Mouse (Mus musculus) ES-Bruce4 (cell line): ENCODE measurements around the gene Cnnm4. TPM values are rescaled to one million over a fixed set of nuclear protein-coding genes. Genes with fewer than 3 reads are reported as not detected.

Experiments used
- H3K27ac ChIP-seq: 2 replicates; pipeline ENCODE4 v1.5.1; 2012; ENCODE audit warnings: low read length, inconsistent platforms; ENCODE audit not compliant: insufficient read depth
- H3K27me3 ChIP-seq: 2 replicates; pipeline ENCODE4 v1.6.1; 2012; ENCODE audit warnings: mild to moderate bottlenecking, low read length, inconsistent platforms; ENCODE audit not compliant: control insufficient read depth, poor library complexity, insufficient read depth, severe bottlenecking
- H3K36me3 ChIP-seq: 2 replicates; pipeline ENCODE4 v1.6.1; 2012; ENCODE audit warnings: inconsistent platforms, mild to moderate bottlenecking, low read length, moderate library complexity; ENCODE audit not compliant: control insufficient read depth, poor library complexity, insufficient read depth, severe bottlenecking
- H3K4me1 ChIP-seq: one replicate; pipeline ENCODE4 v1.8.1; 2011; ENCODE audit warnings: low read length; ENCODE audit not compliant: control insufficient read depth, insufficient read depth
- H3K4me3 ChIP-seq: 2 replicates; pipeline ENCODE4 v1.5.1; 2011; ENCODE audit warnings: low read depth, mild to moderate bottlenecking, low read length
- H3K9ac ChIP-seq: 2 replicates; pipeline ENCODE4 v1.6.1; 2012; ENCODE audit warnings: low read depth, mild to moderate bottlenecking, inconsistent platforms; ENCODE audit not compliant: poor library complexity, severe bottlenecking
- H3K9me3 ChIP-seq: replicated peaks from 2 replicates; pipeline ENCODE4 v1.6.1; 2012; ENCODE audit warnings: mild to moderate bottlenecking, low read length, inconsistent platforms; ENCODE audit not compliant: control insufficient read depth, poor library complexity, insufficient read depth, severe bottlenecking
- CTCF ChIP-seq: IDR thresholded peaks from one replicate; pipeline ENCODE4 v1.8.1; 2011; ENCODE audit warnings: low read depth, low read length
- EP300 ChIP-seq: IDR thresholded peaks from 2 replicates; pipeline ENCODE4 v1.6.1; 2011; ENCODE audit warnings: low read depth, low read length; ENCODE audit not compliant: insufficient read depth
- POLR2A ChIP-seq: IDR thresholded peaks from one replicate; pipeline ENCODE4 v1.8.1; 2011; ENCODE audit warnings: low read length; ENCODE audit not compliant: insufficient read depth
- polyA plus RNA-seq: library from polyadenylated mRNA; stranded (reverse); fragments of >200 nt; gene quantifications from 2 replicates; pipeline ENCODE4 v1.2.4, GENCODE M21; 2011; ENCODE audit warnings: low read depth; ENCODE audit not compliant: missing spikeins, insufficient read depth, insufficient read length

Gene Cnnm4
- polyA plus RNA-seq, 1 experiment = 4.7 TPM

GRCm38 (mm10) chr1:36556553-36557456 is 85.4 kb downstream of the Cnnm4 start:
- H3K27me3 ChIP-seq = no peaks in the 10 kb centered on the region
- no peak overlapping the region for H3K27ac ChIP-seq
- no peaks in the 10 kb centered on the region for H3K36me3 ChIP-seq
- peak overlapping the region; percentile 84 for H3K4me3 ChIP-seq
- H3K9ac ChIP-seq = peak overlapping the region; percentile 67
- H3K9me3 ChIP-seq = no peaks in the 10 kb centered on the region
- TF ChIP-seq EP300 (peak; percentile 60; the same call in 1 of the 2 replicates), CTCF (peak; percentile 60), POLR2A (no peak)
- peaks cover 2% of the 10 kb centered on the region for H3K4me1 ChIP-seq

DNA sequence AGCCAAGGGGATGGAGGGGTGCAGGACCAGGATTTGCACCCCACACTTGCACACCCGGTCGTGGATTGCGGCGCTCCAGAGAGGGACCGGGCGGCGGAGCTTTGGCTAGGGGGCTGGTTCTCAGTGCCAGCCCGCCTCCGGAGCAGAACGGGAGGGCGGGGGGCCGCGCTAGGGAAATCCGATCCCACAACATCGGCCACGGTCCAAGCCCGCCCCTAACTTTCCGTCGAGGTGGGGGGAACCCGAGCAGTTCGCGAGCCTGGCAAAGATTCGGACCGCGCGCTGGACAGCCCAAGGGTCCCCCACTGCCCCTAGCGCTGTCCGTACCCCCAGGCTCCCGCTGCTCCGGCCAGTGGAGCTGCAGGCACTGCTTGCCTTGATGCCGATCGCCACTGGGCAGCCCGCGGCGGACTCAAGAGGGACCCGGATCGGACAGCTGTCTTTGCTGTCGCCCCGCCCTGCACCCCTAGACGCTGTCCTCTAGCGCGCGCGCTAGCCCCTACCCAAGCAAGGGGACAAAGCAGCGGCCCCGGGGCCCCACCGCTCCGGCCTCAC is 86.1 kb downstream of the Cnnm4 start:
- H3K27me3 ChIP-seq = no peaks in the 10 kb centered on the region
- H3K4me1 ChIP-seq = peaks cover 2% of the 10 kb centered on the region
- no peak overlapping the region for H3K27ac ChIP-seq
- H3K36me3 ChIP-seq = no peaks in the 10 kb centered on the region
- TF ChIP-seq CTCF (no peak), EP300 (no peak), POLR2A (no peak)
- H3K4me3 ChIP-seq = peak overlapping the region; percentile 84
- no peaks in the 10 kb centered on the region for H3K9me3 ChIP-seq
- peak overlapping the region; percentile 67 for H3K9ac ChIP-seq

Other genes with a start within 250 kb of the Cnnm4 start
- 76.7 and 77.5 TPM in 2 replicates for gene Uggt1, start 226.9 kb upstream of the Cnnm4 start, polyA plus RNA-seq
- gene Neurl3, start 196.9 kb upstream of the Cnnm4 start, polyA plus RNA-seq = not detected in 2 replicates
- 3.5 and 4.1 TPM in 2 replicates for gene Arid5a, start 163.9 kb upstream of the Cnnm4 start, polyA plus RNA-seq
- 48.2 and 48.4 TPM in 2 replicates for gene Kansl3, start 102.4 kb upstream of the Cnnm4 start, polyA plus RNA-seq
- gene Fer1l5, start 99.3 kb upstream of the Cnnm4 start, polyA plus RNA-seq = not detected in 2 replicates
- 26.9 and 27.4 TPM in 2 replicates for gene Lman2l, start 26.3 kb upstream of the Cnnm4 start, polyA plus RNA-seq
- gene Cnnm3, start 40.2 kb downstream of the Cnnm4 start, polyA plus RNA-seq = 17.4 and 18.0 TPM in 2 replicates
- gene Ankrd23, start 65.3 kb downstream of the Cnnm4 start, polyA plus RNA-seq = 6.8 and 6.9 TPM in 2 replicates
- 1.2 TPM in 1 of 2 replicates, not detected in the other for gene Gm42417, start 67.8 kb downstream of the Cnnm4 start, polyA plus RNA-seq
- 6.4 and 8.8 TPM in 2 replicates for gene Ankrd39, start 75.8 kb downstream of the Cnnm4 start, polyA plus RNA-seq
- gene Sema4c, start 86.7 kb downstream of the Cnnm4 start, polyA plus RNA-seq = 6.5 and 11.2 TPM in 2 replicates
- gene Fam178b, start 211.6 kb downstream of the Cnnm4 start, polyA plus RNA-seq = 8.9 and 9.8 TPM in 2 replicates
- gene Cox5b, start 219.8 kb downstream of the Cnnm4 start, polyA plus RNA-seq = 509 and 516 TPM in 2 replicates
- gene 4933424G06Rik, start 238.5 kb downstream of the Cnnm4 start, polyA plus RNA-seq = 1.4 TPM in 1 of 2 replicates, not detected in the other
- gene Actr1b, start 242.8 kb downstream of the Cnnm4 start, polyA plus RNA-seq = 83.3 and 85.3 TPM in 2 replicates